Mouse (Mus musculus) bone marrow, adult 2 months (tissue): Measurements from ENCODE around the gene Rpl26.

ENCODE experiments used
- CTCF ChIP-seq: fragments of 200-500 bp; IDR thresholded peaks from 2 replicates; pipeline ENCODE4 v1.5.1; 2011; ENCODE audit warnings: low read length, control low read depth; ENCODE audit not compliant: control insufficient read depth, insufficient read depth
- POLR2A ChIP-seq: fragments of 200-500 bp; IDR thresholded peaks from 2 replicates; pipeline ENCODE4 v1.6.1; 2011; ENCODE audit warnings: low read depth, mild to moderate bottlenecking, control low read depth, low read length, borderline replicate concordance; ENCODE audit not compliant: control insufficient read depth

- no peak for TF ChIP-seq POLR2A
- TF ChIP-seq CTCF: no peak
Measured at GRCm38 (mm10) chr11:68946806-68947440, 45.5 kb downstream of the Rpl26 start.
